Mouse (Mus musculus): ENCODE data around the gene Hspbap1.

Gene Hspbap1

DNA sequence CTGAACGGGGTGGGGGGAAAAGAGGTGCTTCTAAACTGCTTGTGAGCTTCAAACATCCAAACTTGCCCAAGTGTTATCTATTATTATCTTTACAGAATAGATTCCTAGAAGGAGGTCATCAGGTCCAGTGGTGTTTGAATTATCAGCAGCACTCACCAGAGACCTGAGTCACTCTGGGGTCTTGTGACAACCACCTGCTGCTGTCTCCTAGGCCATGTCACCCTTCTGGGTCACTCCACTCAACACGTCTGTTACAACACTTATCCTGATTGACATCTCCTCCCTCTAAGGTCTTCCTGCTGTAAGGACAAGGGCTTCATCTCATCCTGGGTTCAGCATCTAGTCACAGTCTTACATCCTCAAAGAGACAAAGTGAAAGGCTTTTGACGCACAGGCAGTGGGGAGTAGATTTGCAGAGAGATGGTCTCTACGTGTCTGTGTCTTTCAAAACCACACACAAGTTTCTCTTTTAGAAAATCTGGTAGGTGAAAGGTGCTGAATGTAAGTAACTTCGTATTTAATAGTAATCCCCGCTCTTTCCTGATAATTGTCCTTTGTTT is 21.9 kb downstream of the Hspbap1 start:
- DNase-seq (ENCODE audit: low spot score in 2 of 2), result no peak

DNA sequence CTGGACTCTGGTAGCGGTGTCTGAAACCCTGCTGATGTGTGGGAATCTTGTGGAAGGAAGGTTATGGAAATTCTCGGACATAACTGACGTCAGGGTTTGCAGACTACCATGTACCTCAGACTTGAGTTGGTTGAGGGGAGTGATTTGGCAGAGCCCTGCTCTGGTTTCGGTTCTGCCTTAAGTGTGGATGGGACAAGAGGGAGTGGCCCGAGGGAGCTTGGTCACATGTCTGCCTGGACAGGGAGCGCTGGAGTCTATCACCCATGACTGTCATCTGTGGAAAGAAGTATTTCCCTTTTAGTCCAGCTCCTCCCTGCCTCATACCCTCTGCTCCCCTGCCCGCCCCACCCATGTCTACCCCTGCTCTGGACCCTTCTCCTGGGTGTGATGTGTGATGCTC is 32.0 kb downstream of the Hspbap1 start:
- DNase-seq (ENCODE audit: low spot score in 2 of 2), result no peak

DNA sequence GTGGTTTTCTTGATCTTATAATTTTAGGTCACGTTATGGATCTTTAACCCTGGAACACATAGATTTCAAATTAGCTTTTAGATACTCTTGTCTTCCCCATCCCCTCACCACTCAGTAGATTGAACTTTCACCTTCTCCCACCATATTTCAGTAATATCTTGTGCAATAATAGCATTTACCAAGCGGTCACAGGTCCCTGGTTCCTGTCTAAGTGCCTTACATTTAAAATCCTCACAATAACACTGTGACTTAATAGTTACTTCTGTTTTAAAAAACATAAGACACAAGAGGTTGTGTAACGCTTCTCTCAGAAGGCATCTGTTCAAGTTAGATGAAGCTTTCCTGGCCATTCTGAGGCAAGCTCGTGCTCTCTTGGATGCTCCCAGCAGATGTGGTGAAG is 33.5 kb downstream of the Hspbap1 start:
- no peak for DNase-seq (ENCODE audit: low spot score in 2 of 2)

DNA sequence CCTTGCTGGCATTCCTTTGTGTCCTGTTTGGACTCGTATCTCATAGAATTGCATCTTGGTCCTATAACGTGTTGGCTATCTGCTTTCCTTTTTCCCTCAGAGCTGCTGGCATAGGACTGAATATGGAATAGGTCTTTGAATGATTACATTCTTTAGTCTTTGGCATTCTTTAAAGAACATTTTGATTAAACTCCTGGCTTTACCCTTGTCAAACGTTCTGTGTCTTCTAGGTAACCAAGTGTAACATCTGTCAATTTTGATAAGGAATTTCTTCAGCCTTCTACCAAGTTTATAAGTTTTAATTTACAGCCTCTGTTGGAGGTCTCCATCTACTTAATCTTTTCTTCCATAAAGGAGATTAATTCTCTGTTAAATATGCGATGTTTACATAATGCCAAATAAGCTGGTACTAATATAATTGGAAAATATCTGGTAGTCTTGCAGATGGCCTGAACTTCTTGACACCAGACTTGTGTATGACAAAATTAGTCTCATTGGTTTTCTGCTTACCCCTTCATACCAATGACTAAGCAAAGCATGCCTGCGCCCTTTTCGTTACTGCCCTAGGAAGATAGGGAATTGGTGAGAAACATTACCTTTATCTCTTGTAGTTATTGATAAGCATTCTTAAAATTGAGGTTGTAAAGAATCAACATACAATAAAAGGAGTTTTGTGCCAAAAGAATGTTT is 36.9 kb downstream of the Hspbap1 start:
- no peak for DNase-seq (ENCODE audit: low spot score in 2 of 2)

DNA sequence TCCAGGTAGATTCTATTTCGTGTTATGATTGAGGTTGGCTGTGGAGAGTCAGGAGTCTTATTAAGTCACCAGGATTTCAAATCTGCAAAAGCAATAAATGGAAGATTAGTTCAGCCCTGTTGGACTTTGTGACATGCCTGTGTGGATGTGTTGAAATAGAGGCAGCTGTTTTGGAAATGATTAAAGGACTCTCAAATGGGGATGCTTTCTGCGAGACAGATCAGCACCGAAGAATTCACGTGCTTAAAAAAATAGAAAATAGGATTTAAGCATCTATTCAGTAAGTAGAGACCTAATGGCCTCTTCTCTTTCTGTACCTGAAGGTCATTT is 37.5 kb downstream of the Hspbap1 start:
- DNase-seq (ENCODE audit: low spot score in 2 of 2), result no peak

DNA sequence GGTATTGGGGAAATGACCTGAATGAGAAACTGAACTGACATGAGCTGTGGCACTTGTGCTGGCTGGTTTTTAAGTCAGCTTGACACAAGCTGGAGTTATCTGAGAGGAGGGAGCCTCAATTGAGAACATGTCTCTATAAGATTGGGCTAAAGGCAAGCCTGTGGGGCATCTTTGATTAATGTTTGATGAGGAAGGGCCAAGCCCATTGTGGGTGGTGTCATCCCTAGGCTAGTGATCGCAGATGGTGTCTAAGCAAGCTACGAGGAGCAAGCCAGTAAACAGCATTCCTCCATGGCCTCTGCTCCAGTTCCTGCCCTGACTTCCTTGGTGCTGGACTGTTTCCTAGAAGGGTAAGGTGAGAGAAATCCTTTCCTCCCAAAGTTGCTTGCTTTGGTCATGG is 38.7 kb downstream of the Hspbap1 start:
- DNase-seq (ENCODE audit: low spot score in 2 of 2), result no peak

DNA sequence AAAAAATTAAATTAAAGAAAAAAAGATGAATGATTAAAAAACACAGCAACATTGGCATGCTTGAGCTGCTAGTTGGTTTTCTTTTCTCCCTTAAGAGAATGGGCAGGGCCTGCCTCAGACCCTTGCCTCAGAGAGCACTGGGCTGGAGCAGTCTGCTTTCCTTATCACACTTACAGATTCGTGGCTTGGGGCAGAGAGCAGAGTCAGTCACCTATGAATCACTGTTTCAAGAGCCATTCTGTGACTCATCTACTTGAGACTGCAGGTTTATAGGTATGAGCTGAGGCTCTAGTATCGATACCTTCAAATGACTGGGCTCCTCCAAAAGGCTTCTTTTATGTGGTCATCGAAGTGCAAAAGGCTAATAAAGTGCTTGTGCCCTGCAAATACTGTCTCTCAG is 42.9 kb downstream of the Hspbap1 start:
- no peak for DNase-seq (ENCODE audit: low spot score in 2 of 2)

DNA sequence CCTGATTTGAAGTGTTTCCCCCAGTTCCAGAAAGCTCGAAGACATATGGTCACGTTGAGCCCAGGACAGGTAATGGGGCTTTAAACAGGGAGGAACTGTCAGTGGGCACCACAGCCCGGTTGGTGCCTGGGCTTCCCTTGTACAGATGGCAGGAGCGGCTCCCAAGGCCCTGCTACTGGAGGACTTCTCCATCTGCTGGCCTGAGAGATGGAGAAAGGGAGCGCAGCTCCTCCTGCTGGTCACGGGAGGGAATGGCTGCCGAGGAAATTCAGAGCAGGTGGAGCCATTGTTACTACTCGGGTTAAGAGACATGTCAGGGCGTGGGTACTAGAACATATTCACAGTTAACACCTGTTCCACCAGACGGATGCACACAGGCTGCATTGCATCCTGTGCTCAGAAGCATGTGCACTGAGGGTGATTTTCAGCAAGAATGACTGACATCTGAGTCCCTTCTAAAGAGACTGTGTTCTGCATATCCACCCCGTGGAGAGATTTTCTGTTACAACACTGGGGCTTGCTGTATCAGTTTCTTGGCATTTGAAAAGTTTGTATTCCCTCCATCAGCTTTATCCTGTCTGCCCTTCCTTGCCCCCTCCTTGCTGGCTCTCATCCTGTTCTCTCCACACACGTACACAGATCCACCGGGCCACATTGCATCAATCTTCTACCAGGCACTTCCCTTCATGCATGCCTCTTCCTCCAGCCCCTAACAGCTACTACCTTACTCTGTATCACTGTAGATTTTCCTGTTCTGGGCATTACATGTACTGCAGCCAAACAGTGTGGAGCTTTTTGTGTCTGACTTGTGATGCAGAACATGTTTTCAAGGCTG is 47.3 kb downstream of the Hspbap1 start:
- DNase-seq (ENCODE audit: low spot score in 2 of 2), result peak; percentile 87 to 91

DNA sequence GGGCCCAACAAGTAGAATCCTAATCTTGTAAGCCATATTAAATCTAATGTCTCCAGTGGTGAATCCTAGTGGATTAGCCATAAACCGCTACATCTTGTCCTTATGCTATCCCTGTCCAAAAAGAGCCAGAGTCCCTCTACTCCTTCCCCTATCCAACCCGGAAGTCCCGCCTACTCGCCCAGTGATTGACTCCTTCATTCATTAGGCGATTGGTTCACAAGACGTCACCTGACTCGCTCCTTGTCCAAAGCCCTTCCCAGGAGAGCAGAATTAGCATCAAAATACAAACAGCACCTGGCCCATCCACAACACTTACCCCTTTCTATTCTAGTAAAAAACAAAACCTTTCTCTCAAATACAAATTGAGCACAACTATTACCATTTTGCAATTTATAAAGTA is 59.8 kb downstream of the Hspbap1 start:
- DNase-seq (ENCODE audit: low spot score in 2 of 2), result no peak

DNA sequence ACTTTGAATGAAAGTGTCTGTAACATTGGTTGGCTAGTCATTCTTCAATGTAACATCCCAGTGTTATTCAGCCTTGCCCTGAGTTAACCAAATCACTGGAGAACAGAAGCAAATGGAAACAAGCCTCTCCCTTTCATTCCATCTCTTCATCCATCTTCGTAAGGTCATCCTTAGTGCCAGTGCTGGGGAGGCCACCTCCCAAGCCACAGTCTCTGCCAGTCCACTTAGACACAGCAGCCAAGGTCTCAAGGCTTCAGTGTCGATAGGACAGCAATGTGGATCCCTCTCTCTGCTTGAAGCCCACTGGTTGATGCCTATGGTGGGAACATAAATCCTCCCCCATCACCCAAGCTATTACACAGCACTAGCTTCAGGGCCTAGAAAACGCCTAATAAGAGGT is 62.8 kb downstream of the Hspbap1 start:
- DNase-seq (ENCODE audit: low spot score in 2 of 2), result no peak

DNA sequence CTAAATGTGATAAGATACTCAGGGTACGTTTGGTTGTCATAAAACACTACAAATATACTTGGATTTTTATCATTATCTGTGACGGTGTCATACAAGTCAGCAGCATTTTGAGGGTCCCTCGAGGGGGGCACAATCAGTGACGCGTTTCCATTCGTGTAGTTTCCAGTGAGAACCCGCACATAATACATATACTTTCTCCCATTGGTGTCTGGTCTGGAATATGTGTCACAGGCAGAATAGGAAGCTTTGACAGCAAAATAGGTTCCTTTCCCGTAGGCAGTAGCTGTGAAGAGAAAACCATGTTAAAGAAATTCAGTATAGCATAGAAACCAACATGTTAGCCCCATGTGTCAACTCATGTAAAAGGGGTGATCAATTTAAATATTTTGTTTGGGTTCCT is 64.5 kb downstream of the Hspbap1 start:
- no peak for DNase-seq (ENCODE audit: low spot score in 2 of 2)

DNA sequence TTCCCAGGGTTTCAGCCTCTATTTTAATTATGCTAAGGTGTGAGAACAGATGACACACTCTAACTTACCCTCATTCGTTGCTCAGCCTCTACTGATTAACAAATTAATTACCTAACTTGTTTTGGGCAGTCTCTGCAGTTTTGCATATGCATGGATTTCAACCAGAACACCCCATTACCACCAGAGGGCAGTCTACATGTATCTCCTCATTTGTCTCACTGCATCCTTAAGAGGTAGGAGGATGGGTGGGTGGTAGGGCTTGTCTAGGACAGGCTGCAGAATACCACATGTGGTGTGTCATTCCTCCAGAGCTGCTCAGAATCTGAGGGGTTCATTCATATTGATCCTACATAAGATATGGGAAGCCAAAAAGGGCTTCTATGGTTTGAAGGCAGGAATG is 69.5 kb downstream of the Hspbap1 start:
- peak; percentile 19 to 29 for DNase-seq (ENCODE audit: low spot score in 2 of 2)

DNA sequence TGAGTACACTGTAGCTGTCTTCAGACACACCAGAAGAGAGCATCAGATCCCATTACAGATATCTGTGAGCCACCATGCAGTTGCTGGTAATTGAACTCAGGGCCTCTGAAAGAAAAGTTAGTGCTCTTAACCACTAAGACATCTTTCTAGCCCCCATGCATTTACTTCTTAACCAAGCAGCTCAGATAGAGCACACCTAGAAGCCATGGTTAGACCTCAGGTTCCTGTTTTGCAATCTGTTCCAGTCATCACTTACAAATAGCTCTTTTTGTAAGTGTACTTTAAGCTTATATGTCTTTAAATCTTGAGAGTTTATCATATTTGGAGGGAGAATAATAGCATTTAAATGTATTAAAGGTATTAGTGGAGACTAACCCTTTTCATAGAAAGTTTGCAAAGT is 77.0 kb downstream of the Hspbap1 start:
- DNase-seq (ENCODE audit: low spot score in 2 of 2), result no peak

DNA sequence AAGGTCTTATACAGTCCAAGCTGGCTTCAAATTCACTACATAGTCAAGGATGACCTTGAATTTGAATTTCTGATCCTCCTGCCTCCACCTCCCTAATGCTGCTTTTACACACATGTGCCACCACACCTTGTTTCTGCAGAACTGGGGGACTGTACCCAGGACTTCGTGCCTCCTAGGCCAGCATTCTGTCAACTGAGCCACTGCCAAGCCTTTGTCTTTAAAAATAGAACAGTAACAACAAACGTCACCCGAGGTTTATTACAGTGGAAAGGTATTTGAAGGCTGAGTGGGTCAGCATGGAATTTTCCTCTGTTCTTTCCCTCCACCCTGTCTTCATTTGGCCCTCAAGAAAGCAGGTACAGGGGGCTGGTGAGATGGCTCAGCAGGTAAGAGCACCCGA is 85.7 kb downstream of the Hspbap1 start:
- no peak for DNase-seq (ENCODE audit: low spot score in 2 of 2)

DNA sequence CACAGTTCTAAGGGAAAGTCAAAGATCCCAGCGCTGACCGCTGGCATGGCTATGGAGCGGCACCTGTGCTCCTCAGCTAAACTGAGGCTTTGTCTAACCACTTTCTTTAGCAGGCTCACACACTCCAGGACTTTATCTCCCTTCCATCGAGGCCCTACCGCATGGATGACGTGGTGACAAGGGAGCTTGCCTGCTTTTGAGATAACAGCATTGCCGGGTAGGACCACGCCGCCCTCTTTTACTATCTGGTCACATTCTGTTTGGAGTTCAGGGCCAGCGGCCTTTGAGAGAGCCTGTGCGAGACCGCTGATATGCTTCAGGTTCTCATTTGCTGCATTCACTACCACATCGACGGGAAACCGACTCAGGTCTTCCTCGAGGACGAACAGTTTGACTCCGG is 86.6 kb downstream of the Hspbap1 start:
- no peak for DNase-seq (ENCODE audit: low spot score in 2 of 2)

DNA sequence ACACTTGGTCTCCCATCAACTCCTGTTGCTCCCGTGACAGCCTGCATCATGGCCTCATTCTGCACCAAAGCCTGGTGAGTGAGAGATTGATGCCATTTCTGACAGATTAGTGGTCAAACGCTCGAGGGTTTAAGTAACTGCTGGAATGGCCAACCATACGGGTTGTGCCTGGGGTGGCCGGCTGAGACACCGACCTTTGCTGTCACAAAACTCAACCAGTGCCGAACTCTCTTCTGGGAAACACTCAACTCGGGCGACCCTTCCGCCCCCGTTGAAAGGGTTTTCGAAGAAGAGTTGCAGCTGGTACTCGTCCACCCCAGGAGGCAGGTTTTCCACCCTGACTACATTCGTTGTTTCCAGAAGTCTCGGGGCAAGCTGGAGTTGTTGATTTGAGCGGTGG is 90.1 kb downstream of the Hspbap1 start:
- no peak for DNase-seq (ENCODE audit: low spot score in 2 of 2)

DNA sequence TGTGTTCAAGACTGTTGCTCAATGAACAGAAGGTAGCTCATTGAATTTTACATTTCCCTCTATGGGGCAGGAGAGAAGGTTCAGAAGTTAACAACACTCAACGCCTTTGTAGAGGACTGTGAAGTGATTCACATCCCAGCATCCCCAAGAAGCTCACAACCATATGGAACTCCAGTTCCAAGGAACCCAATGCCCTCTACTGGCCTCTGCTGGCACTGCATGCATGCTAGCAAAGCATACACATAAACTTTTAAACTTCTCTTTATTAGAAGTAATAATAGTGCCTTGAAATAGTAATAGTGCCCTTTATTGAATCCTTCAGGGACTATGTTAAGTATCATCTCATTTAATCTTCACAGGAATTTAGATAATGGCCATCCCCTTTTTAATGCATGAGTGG is 91.9 kb downstream of the Hspbap1 start:
- DNase-seq (ENCODE audit: low spot score in 2 of 2), result no peak

DNA sequence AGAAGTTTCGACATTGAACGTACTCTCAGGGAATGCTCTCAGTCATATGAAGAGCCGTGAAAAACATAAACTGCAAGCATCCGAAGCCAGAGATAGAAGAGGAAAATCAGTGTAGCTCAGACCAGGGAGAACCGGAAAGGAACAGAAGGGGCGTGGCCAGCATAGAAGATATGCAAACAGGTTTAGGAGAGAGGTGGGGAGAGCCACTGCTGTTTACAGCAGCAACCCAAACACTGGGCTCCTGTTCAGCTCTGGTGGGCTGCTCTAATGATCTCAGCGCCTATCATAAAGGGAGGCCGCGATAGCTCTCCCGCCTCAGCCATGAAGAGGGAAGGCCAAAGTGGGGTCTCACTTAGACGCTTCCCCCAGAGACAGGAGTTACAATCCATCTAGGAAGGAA is 97.6 kb downstream of the Hspbap1 start:
- no peak for DNase-seq (ENCODE audit: low spot score in 2 of 2)

DNA sequence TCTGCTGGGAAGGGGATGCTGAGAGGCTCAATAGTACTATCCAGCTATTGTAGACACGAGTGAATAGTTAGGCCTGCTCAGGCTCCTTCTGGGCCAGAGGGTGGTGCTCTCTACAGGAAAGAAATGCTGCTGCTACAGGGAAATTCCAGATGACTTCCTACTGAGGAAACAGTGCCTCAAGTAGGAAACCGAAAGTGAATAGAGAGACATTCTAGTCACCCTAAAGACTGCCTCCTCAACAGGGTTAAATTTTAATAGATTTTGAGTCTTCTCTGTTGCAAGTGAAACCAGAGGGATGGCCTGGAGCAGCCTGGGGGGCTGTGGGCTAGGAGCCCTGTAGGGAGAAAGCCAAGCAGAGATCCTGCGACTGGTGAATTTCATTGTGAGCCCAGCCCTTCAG is 99.0 kb downstream of the Hspbap1 start:
- DNase-seq (ENCODE audit: low spot score in 2 of 2), result no peak

DNA sequence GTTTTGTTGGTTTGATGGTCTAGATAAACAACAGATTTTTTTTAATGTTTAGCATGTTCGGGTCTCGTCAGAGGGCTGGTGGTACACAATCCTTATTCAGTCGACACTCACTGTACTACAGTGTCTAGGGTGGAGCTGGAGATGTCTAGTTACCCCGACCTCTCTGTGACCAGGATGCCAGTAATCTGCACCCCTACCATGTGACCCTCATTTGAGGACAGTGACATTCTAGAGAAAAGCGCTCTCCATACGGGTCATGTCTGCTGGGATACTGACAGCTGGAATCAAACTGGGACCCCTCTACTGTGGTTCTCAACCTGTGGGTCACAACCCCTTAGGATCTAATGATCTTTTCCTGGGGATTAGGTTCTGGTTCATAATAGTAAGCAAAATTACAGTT is 99.5 kb downstream of the Hspbap1 start:
- DNase-seq (ENCODE audit: low spot score in 2 of 2), result no peak

DNA sequence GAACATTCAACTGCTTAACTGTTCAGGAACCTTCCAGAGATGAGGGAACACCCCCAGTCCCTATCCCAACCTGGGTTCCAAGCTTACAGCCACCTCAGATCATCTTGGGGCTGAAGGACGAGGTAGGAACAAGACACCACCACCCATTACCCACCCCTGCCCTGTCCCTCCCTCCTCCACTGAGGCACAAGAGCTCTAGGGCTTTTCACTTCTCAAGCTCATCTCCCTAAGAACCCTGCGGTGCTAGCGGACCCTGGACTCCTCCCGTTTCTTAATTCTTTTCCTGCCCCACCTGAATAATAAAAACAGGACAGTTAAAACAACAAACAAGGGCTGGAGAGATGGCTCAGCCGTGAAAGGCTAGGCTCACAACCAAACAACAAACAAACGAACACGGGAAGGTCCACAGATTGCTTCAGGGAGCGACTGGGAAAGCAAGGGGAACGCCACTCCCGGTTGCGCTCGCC is 100.4 kb downstream of the Hspbap1 start:
- peak; percentile 4 to 26 for DNase-seq (ENCODE audit: low spot score in 2 of 2)

DNA sequence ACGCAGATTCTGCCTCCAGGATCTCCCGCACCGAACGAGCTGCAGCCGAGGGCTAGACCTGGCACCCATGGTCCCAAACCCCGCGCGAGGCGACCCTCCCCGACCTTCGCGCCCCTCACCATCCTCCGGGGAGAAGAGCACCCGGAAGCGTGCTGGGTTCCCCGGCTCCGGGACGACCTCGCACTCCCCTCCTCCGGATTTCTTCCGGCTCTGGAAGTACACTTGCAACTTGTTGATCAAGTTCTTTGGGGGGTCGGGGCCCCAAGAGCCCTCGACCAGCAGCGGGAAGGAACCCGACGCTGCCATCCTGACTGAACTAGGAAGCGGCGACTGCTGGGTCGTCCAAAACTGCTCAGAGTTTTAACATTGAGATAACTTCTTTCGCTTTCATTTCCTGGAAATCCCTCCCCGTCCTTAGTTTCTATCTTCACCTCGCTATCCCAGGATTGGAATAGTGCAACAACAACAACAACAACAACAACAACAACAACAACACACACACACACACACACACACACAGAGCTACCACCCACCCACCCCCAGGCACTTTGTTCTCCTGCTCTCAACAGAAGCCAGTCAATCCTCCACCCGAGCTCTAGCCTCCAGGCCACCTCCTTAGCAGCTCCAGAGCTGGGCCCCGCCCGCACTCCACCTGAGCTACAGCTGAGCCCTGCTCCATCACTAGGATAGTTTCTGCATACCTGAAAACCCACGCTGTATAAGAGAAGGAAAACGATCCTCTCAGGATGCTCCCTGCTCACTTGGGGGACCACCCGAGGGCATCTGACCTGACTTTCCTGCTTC is 101.1 kb downstream of the Hspbap1 start, which contains the start of gene Parp14:
Parp14 (minus strand) TSS at position 497 of the 804 bp plus-strand sequence.
- peak in 1 of 2 experiments; percentile 4 for DNase-seq (ENCODE audit: low spot score in 2 of 2)

All from right cerebral cortex, adult 2 months (tissue).